Mouse (Mus musculus) lung, embryonic 15.5 days (tissue): Measurements from ENCODE around the gene Dnase1. TPM values are rescaled to one million over a fixed set of nuclear protein-coding genes. Genes with fewer than 3 reads are reported as not detected.

Experiments used
- ATAC-seq: fragments of 200-750 bp; cut with Nextera tagmentation; 2 replicates; pipeline ENCODE4 v1.8.0; 2017; ENCODE audit warnings: moderate number of reproducible peaks, borderline replicate concordance; ENCODE audit not compliant: low FRiP score, low TSS enrichment; ENCODE audit errors: extremely low read depth
- H3K27ac ChIP-seq: fragments of 300-500 bp; sonication (generic); 2 replicates; pipeline ENCODE4 v1.5.1; 2015; ENCODE audit warnings: moderate library complexity, mild to moderate bottlenecking, inconsistent platforms
- H3K27me3 ChIP-seq: fragments of 300-500 bp; sonication (generic); 2 replicates; pipeline ENCODE4 v1.6.1; 2015; ENCODE audit warnings: inconsistent platforms
- H3K36me3 ChIP-seq: fragments of 300-500 bp; sonication (generic); 2 replicates; pipeline ENCODE4 v1.6.1; 2015; ENCODE audit warnings: inconsistent platforms
- H3K4me1 ChIP-seq: fragments of 300-500 bp; sonication (generic); 2 replicates; pipeline ENCODE4 v1.6.1; 2015; ENCODE audit warnings: inconsistent platforms
- H3K4me2 ChIP-seq: fragments of 300-500 bp; sonication (generic); 2 replicates; pipeline ENCODE4 v1.6.1; 2015; ENCODE audit warnings: inconsistent platforms, mild to moderate bottlenecking, moderate library complexity
- H3K4me3 ChIP-seq: fragments of 300-500 bp; sonication (generic); 2 replicates; pipeline ENCODE4 v1.5.1; 2015; ENCODE audit warnings: mild to moderate bottlenecking, inconsistent platforms
- H3K9ac ChIP-seq: fragments of 300-500 bp; sonication (generic); 2 replicates; pipeline ENCODE4 v1.6.1; 2015; ENCODE audit warnings: inconsistent platforms
- H3K9me3 ChIP-seq: fragments of 300-500 bp; sonication (generic); 2 replicates; pipeline ENCODE4 v1.6.1; 2016; ENCODE audit warnings: inconsistent platforms
- WGBS: fragments of 180-500 bp; shearing (Covaris S2); methylation state at CpG from one replicate; pipeline ENCODE4 v1.1.7; 2015; 5-methylcytosine and 5-hydroxymethylcytosine counted together
- microRNA-seq: library from miRNA; unstranded; fragments of <30 nt; microRNA quantifications from one replicate; pipeline ENCODE4, GENCODE M21; 2016
- polyA plus RNA-seq: library from polyadenylated mRNA; unstranded; fragments of >200 nt; fragmentation: Nextera tagmentation; extraction: Ambion mirVana; gene quantifications from 2 replicates; pipeline ENCODE4 v1.2.1, GENCODE M21; 2015

The Dnase1 gene
- polyA plus RNA-seq, 1 experiment from 2014 or later = 3.1 TPM

- ATAC-seq = no peak
- 91% methylated on average over 8 of the region's 8 CpGs for WGBS
- Histone ChIP-seq H3K4me1 (no peaks in the 10 kb centered on the region), H3K9me3 (no peaks in the 10 kb centered on the region), H3K27ac (no peak overlapping the region), H3K4me3 (no peak overlapping the region), H3K9ac (no peak overlapping the region), H3K36me3 (peaks cover 84% of the 10 kb centered on the region), H3K27me3 (no peaks in the 10 kb centered on the region), H3K4me2 (no peak overlapping the region)
Observed at GRCm38 (mm10) chr16:4087214-4087913, 50.6 kb downstream of the Dnase1 start.

Small RNAs within 50 kb of the gene (microRNA-seq; reads per million reads assigned to microRNA genes)
- not detected for gene Gm23413

Other genes with a start within 250 kb of the Dnase1 start
- gene Olfr15, start 206.1 kb upstream of the Dnase1 start, polyA plus RNA-seq = not detected in 2 replicates
- 1.1 and 1.3 TPM in 2 replicates for gene Zfp174, start 189.7 kb upstream of the Dnase1 start, polyA plus RNA-seq
- gene Naa60, start 164.6 kb upstream of the Dnase1 start, polyA plus RNA-seq = 46.6 and 49.7 TPM in 2 replicates
- 6.4 and 6.8 TPM in 2 replicates for gene Zfp597, start 152.4 kb upstream of the Dnase1 start, polyA plus RNA-seq
- gene Gm20695, start 152.3 kb upstream of the Dnase1 start, polyA plus RNA-seq = 1.1 and 1.4 TPM in 2 replicates
- gene 1700037C18Rik, start 128.3 kb upstream of the Dnase1 start, polyA plus RNA-seq = 8.7 and 8.9 TPM in 2 replicates
- gene Cluap1, start 128.1 kb upstream of the Dnase1 start, polyA plus RNA-seq = 21.7 and 25.6 TPM in 2 replicates
- gene Nlrc3, start 60.3 kb upstream of the Dnase1 start, polyA plus RNA-seq = 1.9 and 2.0 TPM in 2 replicates
- gene Slx4, start 33.2 kb upstream of the Dnase1 start, polyA plus RNA-seq = 17.1 and 18.1 TPM in 2 replicates
- 86.6 and 87.1 TPM in 2 replicates for gene Trap1, start 40.9 kb downstream of the Dnase1 start, polyA plus RNA-seq
- gene Crebbp, start 177.1 kb downstream of the Dnase1 start, polyA plus RNA-seq = 27.9 and 30.2 TPM in 2 replicates